Mouse (Mus musculus) limb, embryonic 12.5 days (tissue): ENCODE data around the gene Phtf2. TPM values are rescaled to one million over a fixed set of nuclear protein-coding genes. Genes with fewer than 3 reads are reported as not detected.
A peak's percentile ranks its signal among the peaks of the same experiment; 100 is the strongest.
"Not testable (repeated sequence)": the region's sequence is repeated elsewhere in the genome, so short reads cannot be mapped to it uniquely, and the experiment has no call there.

Experiments used
- ATAC-seq: fragments of 200-750 bp; cut with Nextera tagmentation; 2 replicates; pipeline ENCODE4 v1.8.0; 2017; ENCODE audit warnings: low read depth, moderate TSS enrichment; ENCODE audit not compliant: insufficient number of reproducible peaks, insufficient read depth, low FRiP score, low TSS enrichment
- H3K27ac ChIP-seq: fragments of 300-500 bp; sonication (generic); 2 replicates; pipeline ENCODE4 v1.5.1; 2016; ENCODE audit warnings: mild to moderate bottlenecking, moderate library complexity
- H3K27me3 ChIP-seq: fragments of 300-500 bp; sonication (generic); 2 replicates; pipeline ENCODE4 v1.6.1; 2016; ENCODE audit warnings: mild to moderate bottlenecking, moderate library complexity
- H3K36me3 ChIP-seq: fragments of 300-500 bp; sonication (generic); 2 replicates; pipeline ENCODE4 v1.6.1; 2016; ENCODE audit warnings: mild to moderate bottlenecking, moderate library complexity
- H3K4me1 ChIP-seq: fragments of 300-500 bp; sonication (generic); replicated peaks from 2 replicates; pipeline ENCODE4 v1.6.1; 2016
- H3K4me2 ChIP-seq: fragments of 300-500 bp; sonication (generic); 2 replicates; pipeline ENCODE4 v1.6.1; 2016; ENCODE audit warnings: mild to moderate bottlenecking, moderate library complexity
- H3K4me3 ChIP-seq: fragments of 300-500 bp; sonication (generic); replicated peaks from 2 replicates; pipeline ENCODE4 v1.5.1; 2016; ENCODE audit warnings: mild to moderate bottlenecking
- H3K9ac ChIP-seq: fragments of 300-500 bp; sonication (generic); replicated peaks from 2 replicates; pipeline ENCODE4 v1.6.1; 2016; ENCODE audit warnings: mild to moderate bottlenecking, moderate library complexity
- H3K9me3 ChIP-seq: fragments of 300-500 bp; sonication (generic); 2 replicates; pipeline ENCODE4 v1.6.1; 2016; ENCODE audit warnings: mild to moderate bottlenecking, moderate library complexity
- WGBS: fragments of 180-500 bp; shearing (Covaris S2); methylation state at CpG from one replicate; pipeline ENCODE4 v1.1.7; 2016; 5-methylcytosine and 5-hydroxymethylcytosine counted together
- polyA plus RNA-seq: library from polyadenylated mRNA; unstranded; fragments of >200 nt; fragmentation: Nextera tagmentation; extraction: Ambion mirVana; gene quantifications from 2 replicates; pipeline ENCODE4 v1.2.1, GENCODE M21; 2016

The Phtf2 gene
- polyA plus RNA-seq, 1 experiment from 2014 or later, result 20.8 TPM

DNA sequence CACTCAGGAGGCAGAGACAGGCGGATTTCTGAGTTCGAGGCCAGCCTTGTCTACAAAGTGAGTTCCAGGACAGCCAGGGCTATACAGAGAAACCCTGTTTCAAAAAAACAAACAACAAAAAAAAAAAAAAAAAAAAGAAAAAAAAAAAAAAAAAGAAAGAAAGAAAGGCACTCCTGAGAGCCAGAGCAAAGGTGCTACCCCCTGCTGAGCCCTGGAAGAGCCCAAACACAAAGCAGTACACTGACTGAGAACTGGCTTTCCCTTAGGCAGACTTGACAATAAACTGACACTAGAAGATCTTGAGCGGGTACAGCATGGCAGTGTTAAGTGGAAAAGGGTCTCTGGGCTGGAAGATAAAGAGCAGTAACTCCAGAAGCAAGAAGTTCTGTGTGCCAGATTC, 119.5 kb downstream of the Phtf2 start:
- H3K27me3 ChIP-seq, H3K27ac ChIP-seq, H3K4me1 ChIP-seq, H3K9ac ChIP-seq, ATAC-seq, H3K4me3 ChIP-seq, H3K9me3 ChIP-seq, H3K4me2 ChIP-seq: not testable (repeated sequence)
- WGBS, result 97% methylated on average over 3 of the region's 3 CpGs
- peaks cover 21% of the 10 kb centered on the region for H3K36me3 ChIP-seq

DNA sequence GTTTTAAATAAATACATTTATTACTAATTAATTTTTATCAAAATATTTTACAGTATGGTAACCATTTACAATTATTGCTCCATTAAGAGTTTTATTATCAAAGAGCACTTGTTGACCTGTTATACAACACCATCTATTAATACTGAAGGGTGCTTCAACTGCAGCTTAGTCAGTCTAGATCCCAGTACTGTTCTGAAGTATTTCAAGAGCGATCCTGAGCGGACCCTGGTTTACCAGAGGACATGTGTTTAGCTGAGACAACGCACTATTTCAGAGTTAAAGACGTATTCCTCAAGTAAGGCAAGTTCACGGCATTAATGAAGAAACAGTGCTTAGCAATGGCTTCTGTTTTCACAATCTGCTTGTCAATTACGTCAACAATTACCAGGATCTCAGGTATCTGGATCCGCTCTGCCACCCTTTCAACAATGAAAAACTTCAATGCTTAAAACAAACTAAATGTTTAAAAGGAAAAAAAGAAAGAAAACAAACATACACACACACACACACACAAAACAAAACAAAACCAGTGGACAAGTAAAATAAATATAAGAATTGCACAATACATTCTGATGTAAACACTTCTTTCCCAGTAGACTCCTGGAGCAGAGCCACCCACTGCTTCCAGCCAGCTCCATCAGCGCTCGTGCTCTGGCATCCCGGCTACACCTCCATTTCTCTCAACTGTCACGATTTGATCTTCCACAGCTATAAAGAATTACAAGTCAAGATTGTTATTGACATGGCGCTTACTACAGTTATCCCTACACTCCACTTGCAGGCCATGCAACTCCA, 121.4 kb downstream of the Phtf2 start:
- H3K4me1 ChIP-seq, result no peaks in the 10 kb centered on the region
- no peak overlapping the region for H3K4me3 ChIP-seq
- ATAC-seq, result no peak
- peaks cover 19% of the 10 kb centered on the region for H3K36me3 ChIP-seq
- H3K27ac ChIP-seq, result no peak overlapping the region
- no peaks in the 10 kb centered on the region for H3K9me3 ChIP-seq
- H3K4me2 ChIP-seq, result no peak overlapping the region
- H3K27me3 ChIP-seq, result no peaks in the 10 kb centered on the region
- no peak overlapping the region for H3K9ac ChIP-seq
- WGBS, result 94% methylated on average over 12 of the region's 12 CpGs

DNA sequence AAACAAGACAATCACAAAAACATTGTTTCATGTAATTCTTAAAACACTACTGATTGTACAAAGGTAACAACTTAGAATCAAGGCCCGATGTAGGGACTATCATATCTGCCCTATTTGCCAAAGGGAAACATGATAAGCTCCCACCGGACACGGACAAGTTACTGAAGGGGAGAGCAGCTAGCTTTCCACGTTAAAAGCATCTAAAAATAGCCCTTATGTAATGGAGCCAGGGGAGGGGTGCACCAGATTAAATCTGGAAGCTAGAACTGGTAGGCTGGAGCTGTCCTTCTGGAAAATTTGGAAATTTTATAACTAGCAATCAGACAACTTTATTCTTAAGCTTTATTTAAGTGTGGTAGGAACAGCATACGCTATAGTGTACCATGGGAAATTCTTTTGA, 122.2 kb downstream of the Phtf2 start:
- Histone ChIP-seq H3K27me3 (no peaks in the 10 kb centered on the region), H3K9me3 (no peaks in the 10 kb centered on the region), H3K4me3 (no peak overlapping the region), H3K4me1 (no peaks in the 10 kb centered on the region), H3K36me3 (peaks cover 18% of the 10 kb centered on the region), H3K9ac (no peak overlapping the region), H3K4me2 (no peak overlapping the region), H3K27ac (no peak overlapping the region)
- ATAC-seq, result no peak
- WGBS, result 85% methylated on average over 5 of the region's 5 CpGs

DNA sequence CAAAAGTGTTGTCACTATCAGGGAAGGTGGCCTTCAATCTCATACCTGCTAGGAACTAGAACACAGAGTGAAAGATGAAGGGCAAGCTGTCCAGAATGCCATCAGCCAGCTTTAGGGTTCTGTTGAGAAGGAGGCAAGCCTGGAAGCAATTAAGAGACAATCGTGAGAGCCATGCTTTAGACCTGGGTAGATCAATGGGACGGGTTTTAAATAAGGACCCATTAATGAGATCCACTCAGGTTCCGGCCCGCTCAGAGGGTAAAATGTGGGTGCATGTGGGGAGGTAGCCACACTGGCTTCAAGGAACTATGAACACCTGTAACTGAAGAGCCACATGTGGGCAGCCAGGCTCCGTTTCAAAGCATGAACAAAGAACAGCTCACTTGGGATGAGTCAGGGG, 128.0 kb downstream of the Phtf2 start:
- WGBS, result 18% methylated on average over 5 of the region's 5 CpGs
- Histone ChIP-seq H3K9me3 (no peaks in the 10 kb centered on the region), H3K27ac (0 out of 2 replicates have a peak overlapping the region, but pooled peaks have one; percentile 17), H3K36me3 (peaks cover 5% of the 10 kb centered on the region; the same call in 1 of the 2 replicates), H3K9ac (no peak overlapping the region), H3K4me2 (no peak overlapping the region), H3K4me3 (no peak overlapping the region), H3K4me1 (peaks cover 10% of the 10 kb centered on the region; the same call in 1 of the 2 replicates), H3K27me3 (no peaks in the 10 kb centered on the region)
- ATAC-seq, result no peak

DNA sequence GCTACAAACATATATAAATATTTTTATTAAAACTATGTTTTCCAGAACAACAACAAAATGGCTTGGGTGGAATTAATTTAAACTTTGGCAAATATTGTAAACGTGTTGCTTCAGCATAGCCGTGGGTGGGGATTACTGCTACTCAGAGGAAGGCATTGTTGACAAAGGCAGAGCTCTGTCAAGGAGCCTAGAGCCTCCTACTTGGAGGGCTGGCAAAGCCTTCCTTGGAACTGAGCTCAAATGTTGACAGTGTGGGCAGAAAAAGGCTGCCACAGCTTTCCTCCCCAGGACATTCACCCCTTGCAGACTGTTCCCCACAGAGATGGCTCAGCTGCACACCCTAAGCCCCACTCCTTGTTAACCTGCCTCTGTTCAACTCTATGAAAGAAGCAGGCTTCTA, 128.8 kb downstream of the Phtf2 start:
- no peak overlapping the region for H3K4me3 ChIP-seq
- peaks cover 5% of the 10 kb centered on the region; the same call in 1 of the 2 replicates for H3K36me3 ChIP-seq
- no peak overlapping the region for H3K9ac ChIP-seq
- H3K27me3 ChIP-seq, result no peaks in the 10 kb centered on the region
- no peak overlapping the region for H3K4me2 ChIP-seq
- H3K4me1 ChIP-seq, result peaks cover 10% of the 10 kb centered on the region; the same call in 1 of the 2 replicates
- no peaks in the 10 kb centered on the region for H3K9me3 ChIP-seq
- no peak for ATAC-seq
- WGBS, result 67% methylated on average over 2 of the region's 2 CpGs
- H3K27ac ChIP-seq, result no peak overlapping the region

DNA sequence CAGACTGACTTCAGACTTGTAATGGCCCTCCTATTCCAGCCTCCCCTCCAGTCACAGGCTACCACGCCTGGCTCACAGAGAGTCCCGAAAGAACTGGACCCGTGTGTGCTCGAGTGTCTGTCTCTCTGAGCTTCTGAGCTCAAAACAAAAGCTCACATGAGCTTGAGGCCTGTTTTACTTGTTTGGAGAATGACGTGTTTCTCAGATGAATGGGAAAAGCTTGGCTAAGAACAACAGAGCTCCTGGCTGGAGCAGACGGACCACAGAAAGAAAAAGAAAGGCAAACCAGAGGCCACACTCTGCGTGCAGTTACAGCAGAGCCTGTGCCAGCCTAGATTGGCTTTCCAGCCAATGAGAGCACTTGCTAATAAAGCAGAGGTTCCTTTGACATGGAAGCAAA, 130.2 kb downstream of the Phtf2 start:
- Histone ChIP-seq H3K27ac (no peak overlapping the region), H3K36me3 (no peaks in the 10 kb centered on the region), H3K27me3 (no peaks in the 10 kb centered on the region), H3K9me3 (no peaks in the 10 kb centered on the region), H3K4me2 (no peak overlapping the region), H3K4me3 (no peak overlapping the region), H3K4me1 (peaks cover 10% of the 10 kb centered on the region; the same call in 1 of the 2 replicates), H3K9ac (no peak overlapping the region)
- 74% methylated on average over 7 of the region's 7 CpGs for WGBS
- ATAC-seq, result no peak

DNA sequence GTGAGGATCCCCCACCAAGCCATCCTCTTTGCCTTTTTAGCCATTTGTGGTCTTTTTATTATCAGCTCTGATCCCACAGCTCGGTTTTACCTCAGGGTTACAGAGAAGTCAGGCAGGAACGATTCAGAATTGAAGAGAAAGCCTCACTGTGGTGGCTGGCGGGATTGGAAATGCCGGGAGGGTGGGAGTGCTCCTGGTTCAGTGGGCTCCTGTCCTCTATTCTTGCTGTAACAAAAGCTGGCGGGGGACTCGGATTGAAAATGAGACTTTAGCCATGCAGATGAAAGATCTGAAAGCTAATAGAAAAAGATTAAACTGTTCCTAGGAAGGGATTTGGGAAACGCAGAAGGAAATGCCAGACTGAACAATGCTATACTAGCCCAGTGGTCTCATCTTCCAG, 130.9 kb downstream of the Phtf2 start:
- H3K27ac ChIP-seq, result no peak overlapping the region
- H3K36me3 ChIP-seq, result no peaks in the 10 kb centered on the region
- H3K27me3 ChIP-seq, result no peaks in the 10 kb centered on the region
- 77% methylated on average over 7 of the region's 7 CpGs for WGBS
- H3K4me2 ChIP-seq, result no peak overlapping the region
- H3K9ac ChIP-seq, result no peak overlapping the region
- no peak for ATAC-seq
- no peaks in the 10 kb centered on the region for H3K9me3 ChIP-seq
- H3K4me3 ChIP-seq, result no peak overlapping the region
- H3K4me1 ChIP-seq, result peaks cover 10% of the 10 kb centered on the region; the same call in 1 of the 2 replicates

DNA sequence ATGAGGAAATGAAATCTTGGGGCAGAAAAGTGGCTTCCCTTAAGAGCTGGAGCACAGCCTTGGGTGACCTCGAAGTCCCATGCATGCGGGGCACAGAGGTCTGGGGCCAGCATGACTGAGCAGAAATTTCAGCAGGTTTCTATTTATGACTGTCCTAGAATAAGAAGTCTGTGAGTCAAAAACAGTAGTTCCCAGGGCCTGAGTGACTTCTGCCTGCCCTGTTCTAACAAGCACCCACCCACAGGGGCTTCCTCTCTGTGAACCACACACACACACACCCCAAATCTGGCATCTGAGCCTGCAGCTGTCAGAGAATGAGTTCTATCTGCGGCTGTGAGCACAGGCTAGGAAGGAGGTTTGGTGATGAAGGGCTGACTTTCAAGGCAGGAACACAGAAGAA, 132.4 kb downstream of the Phtf2 start:
- Histone ChIP-seq H3K9me3 (no peaks in the 10 kb centered on the region), H3K4me3 (no peak overlapping the region), H3K27me3 (no peaks in the 10 kb centered on the region), H3K36me3 (no peaks in the 10 kb centered on the region), H3K4me2 (no peak overlapping the region), H3K4me1 (peaks cover 10% of the 10 kb centered on the region; the same call in 1 of the 2 replicates), H3K9ac (no peak overlapping the region), H3K27ac (no peak overlapping the region)
- WGBS, result 81% methylated on average over 3 of the region's 3 CpGs
- ATAC-seq, result no peak

DNA sequence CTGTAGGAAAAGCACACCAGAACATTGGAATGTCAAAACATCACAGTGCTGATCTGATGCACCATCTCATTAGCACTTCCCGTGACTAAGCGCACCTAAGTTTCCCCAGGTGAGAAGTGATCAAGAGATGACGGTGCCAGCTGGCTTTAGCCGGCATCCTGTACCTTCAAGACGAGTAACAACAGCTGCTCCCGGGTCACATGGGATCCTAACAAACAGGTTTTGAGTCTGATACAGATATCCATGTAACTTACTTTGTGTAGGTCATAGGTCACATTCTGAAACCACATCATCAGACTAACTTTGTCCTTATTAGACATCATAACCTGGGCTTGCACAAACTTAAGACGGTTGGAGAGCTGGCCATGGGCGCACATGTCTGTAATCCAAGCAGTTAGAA, 133.1 kb downstream of the Phtf2 start:
- Histone ChIP-seq H3K27ac (no peak overlapping the region), H3K36me3 (no peaks in the 10 kb centered on the region), H3K4me1 (peaks cover 5% of the 10 kb centered on the region; the same call in 1 of the 2 replicates), H3K4me3 (no peak overlapping the region), H3K9ac (no peak overlapping the region), H3K4me2 (no peak overlapping the region), H3K9me3 (no peaks in the 10 kb centered on the region), H3K27me3 (no peaks in the 10 kb centered on the region)
- no peak for ATAC-seq
- 82% methylated on average over 8 of the region's 8 CpGs for WGBS

DNA sequence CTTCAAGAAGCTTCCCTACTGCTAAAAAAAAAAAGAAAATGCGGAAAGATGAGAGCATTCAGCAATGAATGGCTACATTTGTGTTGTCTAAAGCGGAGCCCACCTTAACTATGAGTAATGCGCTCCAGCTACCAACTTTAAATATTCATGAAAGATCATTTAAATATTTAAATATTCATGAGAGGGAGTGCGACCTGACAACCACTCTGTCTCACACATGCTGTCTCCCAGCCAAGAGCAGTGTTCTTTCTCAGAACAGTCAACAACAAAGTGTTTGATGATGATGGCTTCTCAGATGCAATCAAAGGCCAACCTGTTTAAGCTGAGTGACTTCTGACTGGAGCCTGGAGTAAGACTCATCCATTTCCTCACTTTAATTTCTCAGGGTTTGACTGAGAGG, 133.8 kb downstream of the Phtf2 start:
- 90% methylated on average over 4 of the region's 4 CpGs for WGBS
- no peaks in the 10 kb centered on the region for H3K9me3 ChIP-seq
- ATAC-seq, result no peak

DNA sequence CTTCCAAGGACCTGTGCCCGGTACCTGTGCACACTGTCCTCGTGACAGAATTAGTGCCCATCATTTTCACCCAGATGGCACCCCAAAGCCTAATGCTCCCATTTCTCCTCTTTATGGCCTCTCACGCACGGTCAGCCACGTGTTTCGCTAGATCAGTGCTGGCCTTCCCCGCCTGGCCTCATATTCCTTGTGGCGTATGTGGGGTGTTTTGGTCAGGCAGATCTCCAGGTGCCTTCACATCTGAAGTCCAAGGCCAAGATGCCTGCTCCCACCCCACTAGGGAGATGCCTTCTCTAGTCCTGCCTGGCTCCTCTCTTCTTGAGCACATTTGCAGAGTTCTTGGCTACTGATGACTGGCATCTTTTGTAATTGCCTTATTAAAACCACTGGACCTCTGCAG, 140.0 kb downstream of the Phtf2 start:
- Histone ChIP-seq H3K27ac (no peak overlapping the region), H3K27me3 (no peaks in the 10 kb centered on the region), H3K4me1 (no peaks in the 10 kb centered on the region), H3K4me2 (no peak overlapping the region), H3K9me3 (no peaks in the 10 kb centered on the region), H3K9ac (no peak overlapping the region), H3K4me3 (no peak overlapping the region), H3K36me3 (no peaks in the 10 kb centered on the region)
- no peak for ATAC-seq
- 78% methylated on average over 8 of the region's 8 CpGs for WGBS

More for the DNA sequence above, 133.8 kb downstream of the Phtf2 start:
- Histone ChIP-seq H3K27ac (no peak overlapping the region), H3K9ac (no peak overlapping the region), H3K27me3 (no peaks in the 10 kb centered on the region), H3K4me3 (no peak overlapping the region), H3K4me2 (no peak overlapping the region), H3K36me3 (no peaks in the 10 kb centered on the region), H3K4me1 (no peaks in the 10 kb centered on the region)

DNA sequence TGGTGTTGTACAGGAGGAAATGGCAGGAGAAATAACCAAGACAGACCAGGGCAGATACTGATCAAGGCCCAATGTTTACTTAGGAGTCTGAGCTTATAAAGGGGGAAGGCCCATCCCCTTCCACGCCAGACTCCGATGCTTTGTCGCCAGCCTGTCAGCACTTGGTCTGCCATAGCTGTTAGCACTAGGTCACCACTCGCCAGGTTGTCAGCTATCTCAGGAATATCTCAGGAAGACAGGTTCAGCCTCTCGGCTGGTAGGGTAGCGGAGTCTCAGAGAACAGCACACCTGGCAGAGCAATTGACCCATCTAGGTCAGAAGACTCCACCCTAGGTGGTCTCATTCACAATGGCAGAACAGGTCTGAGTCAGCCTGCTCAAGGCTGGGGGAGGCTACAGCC, 140.7 kb downstream of the Phtf2 start:
- Histone ChIP-seq H3K4me1 (no peaks in the 10 kb centered on the region), H3K27ac (no peak overlapping the region), H3K36me3 (no peaks in the 10 kb centered on the region), H3K4me3 (no peak overlapping the region), H3K27me3 (no peaks in the 10 kb centered on the region), H3K9me3 (no peaks in the 10 kb centered on the region), H3K9ac (no peak overlapping the region), H3K4me2 (no peak overlapping the region)
- 83% methylated on average over 6 of the region's 6 CpGs for WGBS
- ATAC-seq, result no peak
